Mouse (Mus musculus): Measurements from ENCODE around the gene Bmp8b.
A peak's percentile ranks its signal among the peaks of the same experiment; 100 is the strongest.
"Not testable (repeated sequence)": the region's sequence is repeated elsewhere in the genome, so short reads cannot be mapped to it uniquely, and the experiment has no call there.

Gene Bmp8b

GRCm38 (mm10) chr4:123110751-123111150 lies 5.8 kb downstream of the Bmp8b start:
- DNase-seq (ENCODE audit: extremely low spot score, low read depth, low spot score): no peak

DNA sequence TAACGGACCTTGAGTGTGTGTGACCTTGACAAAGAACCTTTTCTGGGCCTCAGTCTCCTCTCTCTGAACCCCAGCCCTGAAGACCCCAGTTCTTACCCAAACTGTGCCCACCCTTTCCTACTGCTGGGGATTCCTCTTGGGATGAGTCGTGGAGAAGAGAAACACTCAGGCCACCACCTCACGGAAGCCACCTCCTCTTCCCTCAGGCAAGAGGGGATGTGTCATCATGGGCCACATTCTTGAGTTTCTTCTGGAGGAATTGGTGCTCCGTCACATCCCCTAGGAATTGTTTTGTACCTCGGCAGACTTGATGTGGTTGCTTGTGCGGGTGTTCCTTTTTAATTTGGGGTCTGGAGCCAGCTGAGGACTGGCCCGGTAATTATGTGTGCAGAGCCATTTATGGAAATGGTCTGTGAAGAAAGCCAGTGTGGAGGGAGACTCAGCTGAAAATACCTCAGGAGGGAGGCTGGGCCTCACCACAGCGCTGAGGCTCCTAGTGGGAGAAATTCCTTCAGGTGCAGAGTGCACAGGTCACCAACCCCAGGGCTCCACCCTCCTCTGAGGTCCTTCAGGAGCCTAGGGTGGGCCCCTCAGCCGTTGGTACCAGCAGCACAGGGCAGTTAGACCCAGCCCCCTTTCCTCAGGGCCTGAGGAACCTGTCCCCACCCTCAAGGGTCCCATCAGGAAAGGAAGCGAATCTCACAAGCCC lies 6.5 kb downstream of the Bmp8b start:
- DNase-seq (ENCODE audit: extremely low spot score, low read depth, low spot score): not testable (repeated sequence)

GRCm38 (mm10) chr4:123112216-123112764 lies 7.3 kb downstream of the Bmp8b start:
- DNase-seq (ENCODE audit: extremely low spot score, low read depth, low spot score): no peak

GRCm38 (mm10) chr4:123114651-123115050 lies 9.7 kb downstream of the Bmp8b start:
- DNase-seq (ENCODE audit: extremely low spot score, low read depth, low spot score): not testable (repeated sequence)

- no peak for DNase-seq (ENCODE audit: extremely low spot score, low read depth, low spot score)
Measured at GRCm38 (mm10) chr4:123116011-123116410, 11.0 kb downstream of the Bmp8b start, which contains the start of gene Oxct2b. Gene Oxct2b (plus strand): TSS chr4:123116266.

DNA sequence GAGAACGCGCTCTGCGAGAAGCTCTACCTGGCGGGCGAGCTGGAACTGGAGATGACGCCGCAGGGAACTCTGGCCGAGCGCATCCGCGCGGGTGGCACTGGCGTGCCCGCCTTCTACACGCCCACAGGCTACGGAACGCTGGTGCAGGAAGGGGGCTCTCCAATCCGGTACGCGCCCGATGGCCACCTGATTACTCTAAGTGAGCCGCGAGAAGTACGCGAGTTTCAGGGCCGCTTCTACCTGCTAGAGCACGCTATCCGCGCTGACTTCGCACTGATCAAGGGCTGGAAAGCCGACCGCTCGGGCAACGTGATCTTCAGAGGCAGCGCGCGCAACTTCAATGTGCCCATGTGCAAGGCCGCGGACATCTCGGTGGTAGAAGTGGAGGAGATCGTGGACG lies 11.7 kb downstream of the Bmp8b start:
- not testable (repeated sequence) for DNase-seq (ENCODE audit: extremely low spot score, low read depth, low spot score)

- DNase-seq (ENCODE audit: extremely low spot score, low read depth, low spot score): no peak
Measured at GRCm38 (mm10) chr4:123121286-123121685, 16.3 kb downstream of the Bmp8b start.

DNA sequence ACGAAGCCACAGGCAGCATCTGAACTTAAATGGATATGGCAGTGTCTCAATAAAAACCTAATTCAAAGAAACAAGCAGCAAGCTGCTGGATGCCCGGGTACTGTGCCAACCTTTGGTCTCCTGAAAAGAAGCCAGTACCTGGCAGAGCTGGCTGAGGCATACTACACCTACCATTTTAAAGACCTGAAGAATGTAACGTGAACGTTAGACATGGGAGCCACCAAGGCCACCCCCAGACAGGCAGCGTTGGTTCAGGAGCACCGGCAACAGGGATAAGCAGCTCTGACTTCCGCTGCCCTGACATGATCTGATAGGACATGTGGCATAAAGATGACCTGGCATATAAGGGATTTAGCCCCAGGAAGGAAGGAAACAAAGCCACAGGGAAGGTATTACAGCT lies 21.7 kb downstream of the Bmp8b start:
- no peak for DNase-seq (ENCODE audit: extremely low spot score, low read depth, low spot score)

GRCm38 (mm10) chr4:123127051-123127450 lies 22.1 kb downstream of the Bmp8b start:
- DNase-seq (ENCODE audit: extremely low spot score, low read depth, low spot score): no peak

- DNase-seq (ENCODE audit: extremely low spot score, low read depth, low spot score): no peak
Measured at GRCm38 (mm10) chr4:123137551-123137950, 32.6 kb downstream of the Bmp8b start.

- peak; percentile 53 for DNase-seq (ENCODE audit: extremely low spot score, low read depth, low spot score)
Measured at GRCm38 (mm10) chr4:123139513-123140154, 34.7 kb downstream of the Bmp8b start, which contains the start of gene Ppie. Gene Ppie (minus strand): TSS chr4:123139951.

- DNase-seq (ENCODE audit: extremely low spot score, low read depth, low spot score): no peak
Measured at GRCm38 (mm10) chr4:123147446-123148150, 42.6 kb downstream of the Bmp8b start.

- DNase-seq (ENCODE audit: extremely low spot score, low read depth, low spot score): no peak
Measured at GRCm38 (mm10) chr4:123152003-123152402, 47.0 kb downstream of the Bmp8b start.

GRCm38 (mm10) chr4:123152976-123153375 lies 48.0 kb downstream of the Bmp8b start:
- DNase-seq (ENCODE audit: extremely low spot score, low read depth, low spot score): no peak

- DNase-seq (ENCODE audit: extremely low spot score, low read depth, low spot score): peak; percentile 37
Measured at GRCm38 (mm10) chr4:123155004-123155403, 50.0 kb downstream of the Bmp8b start.

DNA sequence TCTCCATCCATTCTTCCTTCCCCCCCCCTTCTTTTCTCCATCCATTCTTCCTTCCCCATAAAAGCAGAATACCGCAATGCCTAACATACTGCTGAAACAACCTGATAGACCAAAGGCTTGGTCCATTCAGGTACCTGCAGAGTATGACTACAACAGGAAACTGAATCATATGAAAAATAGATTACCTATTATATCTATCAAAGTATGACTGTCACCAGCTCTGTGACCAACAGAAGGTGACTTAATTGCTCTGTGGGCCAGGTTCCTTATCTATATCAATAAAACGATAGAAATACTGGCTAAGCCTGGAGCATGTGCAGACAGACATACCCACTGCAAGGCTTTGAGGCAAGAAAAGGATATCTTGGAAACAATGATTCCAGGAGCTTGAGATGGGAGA lies 50.5 kb downstream of the Bmp8b start:
- DNase-seq (ENCODE audit: extremely low spot score, low read depth, low spot score): no peak

- no peak for DNase-seq (ENCODE audit: extremely low spot score, low read depth, low spot score)
Measured at GRCm38 (mm10) chr4:123155840-123156239, 50.9 kb downstream of the Bmp8b start.

GRCm38 (mm10) chr4:123160571-123160970 lies 55.6 kb downstream of the Bmp8b start:
- no peak for DNase-seq (ENCODE audit: extremely low spot score, low read depth, low spot score)

GRCm38 (mm10) chr4:123161251-123161650 lies 56.3 kb downstream of the Bmp8b start:
- not testable (repeated sequence) for DNase-seq (ENCODE audit: extremely low spot score, low read depth, low spot score)

DNA sequence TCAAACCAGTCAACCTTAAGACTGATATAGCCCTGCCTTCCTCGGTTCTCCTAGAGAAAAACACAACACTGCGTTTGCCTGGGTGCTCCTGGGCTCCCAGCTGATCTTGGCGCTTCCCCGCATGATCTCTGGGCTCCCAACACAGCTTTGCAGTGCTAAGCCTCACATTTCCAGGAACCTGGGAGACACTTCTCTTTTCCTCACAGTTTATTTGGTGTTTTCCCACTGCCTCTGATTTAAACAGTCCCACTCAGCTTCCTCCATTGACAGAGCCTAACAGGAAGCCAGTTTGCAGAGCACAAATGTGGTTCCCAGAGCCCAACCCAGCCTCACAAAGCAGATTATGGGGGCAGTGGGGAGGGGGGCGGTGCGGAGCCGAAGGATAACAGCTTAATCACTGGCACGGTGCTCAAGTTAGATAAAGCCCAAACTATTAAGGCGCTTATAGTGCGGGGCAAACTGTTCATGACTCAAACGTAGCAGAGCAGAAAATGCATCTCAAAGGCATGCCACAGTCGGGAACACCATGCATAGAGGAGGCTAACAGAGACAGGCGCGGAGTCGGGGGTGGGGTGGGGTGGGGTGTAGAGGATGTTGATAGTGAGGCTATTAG lies 57.4 kb downstream of the Bmp8b start:
- no peak for DNase-seq (ENCODE audit: extremely low spot score, low read depth, low spot score)

GRCm38 (mm10) chr4:123164157-123164556 lies 59.2 kb downstream of the Bmp8b start:
- no peak for DNase-seq (ENCODE audit: extremely low spot score, low read depth, low spot score)

Measured in hindlimb bud, embryonic 11.5 days (tissue).